Mouse (Mus musculus): ENCODE measurements around the gene Tnrc6c. TPM values are rescaled to one million over a fixed set of nuclear protein-coding genes. Genes with fewer than 3 reads are reported as not detected.

Tnrc6c gene
- total and polyA plus RNA-seq, 3 experiments: 17.7 to 30.3 (median 28.5) TPM

- peaks cover 4% of the 10 kb centered on the region; the same call in 1 of the 2 replicates for H3K4me1 ChIP-seq (ENCODE audit: control insufficient read depth, insufficient read depth, low read length)
- H3K27ac ChIP-seq: no peak overlapping the region
- WGBS: 79% methylated on average over 7 of the region's 7 CpGs
- no peaks in the 10 kb centered on the region for H3K36me3 ChIP-seq (ENCODE audit: control insufficient read depth, insufficient read depth, low read length)
- DNase-seq: no peak
- H3K27me3 ChIP-seq (ENCODE audit: control insufficient read depth, insufficient read depth, low read length): no peaks in the 10 kb centered on the region
- intact Hi-C loops (cut with DNase I): no loop called here
- TF ChIP-seq POLR2A (IDR thresholded peaks at IDR 0.05; ENCODE audit: insufficient read depth, low read depth, low read length) (no peak), CTCF (IDR thresholded peaks at IDR 0.05) (no peak), EP300 (IDR thresholded peaks at IDR 0.05; ENCODE audit: insufficient read depth, low read depth, low read length) (no peak)
- no peaks in the 10 kb centered on the region for H3K79me2 ChIP-seq (replicated peaks; ENCODE audit: control insufficient read depth, insufficient read depth, low read length)
- H3K9ac ChIP-seq (ENCODE audit: low read depth, low read length): no peak overlapping the region
- no peak overlapping the region for H3K4me3 ChIP-seq
These were observed 35.3 kb upstream of the Tnrc6c start for GRCm38 (mm10) chr11:117618774-117619173.

GRCm38 (mm10) chr11:117619581-117619980 is 34.5 kb upstream of the Tnrc6c start:
- H3K79me2 ChIP-seq (replicated peaks; ENCODE audit: control insufficient read depth, insufficient read depth, low read length): no peaks in the 10 kb centered on the region
- H3K27me3 ChIP-seq (ENCODE audit: control insufficient read depth, insufficient read depth, low read length): no peaks in the 10 kb centered on the region
- intact Hi-C loops (cut with DNase I): no loop called here
- no peak overlapping the region for H3K27ac ChIP-seq
- H3K36me3 ChIP-seq (ENCODE audit: control insufficient read depth, insufficient read depth, low read length): no peaks in the 10 kb centered on the region
- peaks cover 4% of the 10 kb centered on the region; the same call in 1 of the 2 replicates for H3K4me1 ChIP-seq (ENCODE audit: control insufficient read depth, insufficient read depth, low read length)
- WGBS: 50% methylated on average over 10 of the region's 10 CpGs
- no peak overlapping the region for H3K4me3 ChIP-seq
- H3K9ac ChIP-seq (ENCODE audit: low read depth, low read length): no peak overlapping the region
- no peak for DNase-seq
- TF ChIP-seq POLR2A (IDR thresholded peaks at IDR 0.05; ENCODE audit: insufficient read depth, low read depth, low read length) (no peak), CTCF (IDR thresholded peaks at IDR 0.05) (no peak), EP300 (IDR thresholded peaks at IDR 0.05; ENCODE audit: insufficient read depth, low read depth, low read length) (no peak)

GRCm38 (mm10) chr11:117625196-117625595 is 28.9 kb upstream of the Tnrc6c start:
- Histone ChIP-seq H3K36me3 (ENCODE audit: control insufficient read depth, insufficient read depth, low read length) (no peaks in the 10 kb centered on the region), H3K4me3 (no peak overlapping the region), H3K4me1 (ENCODE audit: control insufficient read depth, insufficient read depth, low read length) (peaks cover 5% of the 10 kb centered on the region), H3K27me3 (ENCODE audit: control insufficient read depth, insufficient read depth, low read length) (no peaks in the 10 kb centered on the region), H3K27ac (no peak overlapping the region), H3K9ac (ENCODE audit: low read depth, low read length) (no peak overlapping the region), H3K79me2 (replicated peaks; ENCODE audit: control insufficient read depth, insufficient read depth, low read length) (no peaks in the 10 kb centered on the region)
- intact Hi-C loops (cut with DNase I): no loop called here
- DNase-seq: no peak
- WGBS: 75% methylated on average over 4 of the region's 4 CpGs
- TF ChIP-seq POLR2A (IDR thresholded peaks at IDR 0.05; ENCODE audit: insufficient read depth, low read depth, low read length) (no peak), CTCF (IDR thresholded peaks at IDR 0.05) (no peak), EP300 (IDR thresholded peaks at IDR 0.05; ENCODE audit: insufficient read depth, low read depth, low read length) (no peak)

GRCm38 (mm10) chr11:117626557-117626956 is 27.5 kb upstream of the Tnrc6c start:
- DNase-seq: peak; percentile 70 to 72
- no peak for TF ChIP-seq POLR2A (IDR thresholded peaks at IDR 0.05; ENCODE audit: insufficient read depth, low read depth, low read length)
- TF ChIP-seq EP300 (IDR thresholded peaks at IDR 0.05; ENCODE audit: insufficient read depth, low read depth, low read length): peak; percentile 88; the same call in 1 of the 2 replicates
- no peak for TF ChIP-seq CTCF (IDR thresholded peaks at IDR 0.05)
- peak overlapping the region; percentile 15; the same call in 1 of the 2 replicates for H3K27ac ChIP-seq
- no peak overlapping the region for H3K4me3 ChIP-seq
- intact Hi-C loops (cut with DNase I): loop anchor here (2.0 kb wide), 1 partner anchor 68 kb away; no protein-coding TSS in a partner anchor
- no peaks in the 10 kb centered on the region for H3K79me2 ChIP-seq (replicated peaks; ENCODE audit: control insufficient read depth, insufficient read depth, low read length)
- H3K27me3 ChIP-seq (ENCODE audit: control insufficient read depth, insufficient read depth, low read length): no peaks in the 10 kb centered on the region
- peaks cover 3% of the 10 kb centered on the region for H3K4me1 ChIP-seq (ENCODE audit: control insufficient read depth, insufficient read depth, low read length)
- 47% methylated on average over 6 of the region's 6 CpGs for WGBS
- no peaks in the 10 kb centered on the region for H3K36me3 ChIP-seq (ENCODE audit: control insufficient read depth, insufficient read depth, low read length)
- H3K9ac ChIP-seq (ENCODE audit: low read depth, low read length): no peak overlapping the region

GRCm38 (mm10) chr11:117627060-117627562 is 27.0 kb upstream of the Tnrc6c start:
- Histone ChIP-seq H3K27me3 (ENCODE audit: control insufficient read depth, insufficient read depth, low read length) (no peaks in the 10 kb centered on the region), H3K4me1 (ENCODE audit: control insufficient read depth, insufficient read depth, low read length) (peaks cover 3% of the 10 kb centered on the region), H3K9ac (ENCODE audit: low read depth, low read length) (no peak overlapping the region), H3K27ac (0 out of 2 replicates have a peak overlapping the region, but pooled peaks have one; percentile 15), H3K36me3 (ENCODE audit: control insufficient read depth, insufficient read depth, low read length) (no peaks in the 10 kb centered on the region), H3K79me2 (replicated peaks; ENCODE audit: control insufficient read depth, insufficient read depth, low read length) (no peaks in the 10 kb centered on the region), H3K4me3 (no peak overlapping the region)
- no peak for TF ChIP-seq POLR2A (IDR thresholded peaks at IDR 0.05; ENCODE audit: insufficient read depth, low read depth, low read length)
- TF ChIP-seq CTCF (IDR thresholded peaks at IDR 0.05): no peak
- no peak for TF ChIP-seq EP300 (IDR thresholded peaks at IDR 0.05; ENCODE audit: insufficient read depth, low read depth, low read length)
- DNase-seq: no peak
- intact Hi-C loops (cut with DNase I): loop anchor here (2.0 kb wide), 1 partner anchor 68 kb away; no protein-coding TSS in a partner anchor
- 60% methylated on average over 5 of the region's 5 CpGs for WGBS

GRCm38 (mm10) chr11:117627746-117628311 is 26.3 kb upstream of the Tnrc6c start:
- no peak for DNase-seq
- Histone ChIP-seq H3K79me2 (replicated peaks; ENCODE audit: control insufficient read depth, insufficient read depth, low read length) (no peaks in the 10 kb centered on the region), H3K27ac (no peak overlapping the region), H3K4me1 (ENCODE audit: control insufficient read depth, insufficient read depth, low read length) (peaks cover 3% of the 10 kb centered on the region), H3K9ac (ENCODE audit: low read depth, low read length) (no peak overlapping the region), H3K4me3 (no peak overlapping the region), H3K36me3 (ENCODE audit: control insufficient read depth, insufficient read depth, low read length) (no peaks in the 10 kb centered on the region), H3K27me3 (ENCODE audit: control insufficient read depth, insufficient read depth, low read length) (no peaks in the 10 kb centered on the region; the same call in 1 of the 2 replicates)
- intact Hi-C loops (cut with DNase I): loop anchor here (2.0 kb wide), 1 partner anchor 69 kb away; no protein-coding TSS in a partner anchor
- no peak for TF ChIP-seq CTCF (IDR thresholded peaks at IDR 0.05)
- no peak for TF ChIP-seq POLR2A (IDR thresholded peaks at IDR 0.05; ENCODE audit: insufficient read depth, low read depth, low read length)
- no peak for TF ChIP-seq EP300 (IDR thresholded peaks at IDR 0.05; ENCODE audit: insufficient read depth, low read depth, low read length)
- WGBS: 54% methylated on average over 9 of the region's 9 CpGs

Measured in heart, adult 2 months (tissue).